Mouse (Mus musculus) midbrain, embryonic 13.5 days (tissue): ENCODE measurements at regions not wholly inside any gene's neighbourhood (a gene's known extent, or its start where the extent isn't known, plus 50 kb on each side); places are given as distances from the start of the nearest gene placed in this dataset.
"Not testable (repeated sequence)": the region's sequence is repeated elsewhere in the genome, so short reads cannot be mapped to it uniquely, and the experiment has no call there.

Experiments
- ATAC-seq: fragments of 200-750 bp; cut with Nextera tagmentation; 2 replicates; pipeline ENCODE4 v1.8.0; 2017; ENCODE audit warnings: mild to moderate bottlenecking, moderate TSS enrichment, moderate library complexity
- H3K27ac ChIP-seq: fragments of 300-500 bp; sonication (generic); 2 replicates; pipeline ENCODE4 v1.5.1; 2015; ENCODE audit warnings: inconsistent platforms, mild to moderate bottlenecking, moderate library complexity
- H3K27me3 ChIP-seq: fragments of 300-500 bp; sonication (generic); 2 replicates; pipeline ENCODE4 v1.6.1; 2015; ENCODE audit warnings: mild to moderate bottlenecking, inconsistent platforms
- H3K36me3 ChIP-seq: fragments of 300-500 bp; sonication (generic); 2 replicates; pipeline ENCODE4 v1.6.1; 2015; ENCODE audit warnings: mild to moderate bottlenecking, inconsistent platforms
- H3K4me1 ChIP-seq: fragments of 300-500 bp; sonication (generic); replicated peaks from 2 replicates; pipeline ENCODE4 v1.6.1; 2015; ENCODE audit warnings: inconsistent platforms
- H3K4me2 ChIP-seq: fragments of 300-500 bp; sonication (generic); replicated peaks from 2 replicates; pipeline ENCODE4 v1.6.1; 2015; ENCODE audit warnings: moderate library complexity, mild to moderate bottlenecking, inconsistent platforms
- H3K4me3 ChIP-seq: fragments of 300-500 bp; sonication (generic); replicated peaks from 2 replicates; pipeline ENCODE4 v1.5.1; 2015; ENCODE audit warnings: mild to moderate bottlenecking, inconsistent platforms
- H3K9ac ChIP-seq: fragments of 300-500 bp; sonication (generic); replicated peaks from 2 replicates; pipeline ENCODE4 v1.6.1; 2015; ENCODE audit warnings: mild to moderate bottlenecking, inconsistent platforms
- H3K9me3 ChIP-seq: fragments of 300-500 bp; sonication (generic); 2 replicates; pipeline ENCODE4 v1.6.1; 2016; ENCODE audit warnings: mild to moderate bottlenecking, inconsistent platforms
- WGBS: fragments of 180-500 bp; shearing (Covaris S2); methylation state at CpG from one replicate; pipeline ENCODE4 v1.1.7; 2015; 5-methylcytosine and 5-hydroxymethylcytosine counted together

- H3K9ac ChIP-seq, H3K27me3 ChIP-seq, H3K4me1 ChIP-seq, ATAC-seq, H3K9me3 ChIP-seq, H3K4me2 ChIP-seq, H3K27ac ChIP-seq, H3K4me3 ChIP-seq, H3K36me3 ChIP-seq: not testable (repeated sequence)
- 98% methylated on average over 16 of the region's 16 CpGs for WGBS
Measured at GRCm38 (mm10) chr1:157622156-157622555, 115.6 kb downstream of the Sec16b start.

- no peak for ATAC-seq
- 74% methylated on average over 3 of the region's 3 CpGs for WGBS
- Histone ChIP-seq H3K27ac (no peak overlapping the region), H3K4me2 (no peak overlapping the region), H3K4me1 (0 out of 2 replicates have a peak, but pooled peaks cover 3% of the 10 kb centered on the region), H3K9me3 (no peaks in the 10 kb centered on the region), H3K36me3 (no peaks in the 10 kb centered on the region), H3K9ac (no peak overlapping the region), H3K27me3 (no peaks in the 10 kb centered on the region), H3K4me3 (no peak overlapping the region)
Measured at GRCm38 (mm10) chr1:157632586-157632985, 126.1 kb downstream of the Sec16b start.

- WGBS = 92% methylated on average over 6 of the region's 6 CpGs
- Histone ChIP-seq H3K27ac (no peak overlapping the region), H3K9me3 (no peaks in the 10 kb centered on the region), H3K4me1 (0 out of 2 replicates have a peak, but pooled peaks cover 3% of the 10 kb centered on the region), H3K4me3 (no peak overlapping the region), H3K36me3 (no peaks in the 10 kb centered on the region), H3K27me3 (no peaks in the 10 kb centered on the region), H3K9ac (no peak overlapping the region), H3K4me2 (no peak overlapping the region)
- no peak for ATAC-seq
Measured at GRCm38 (mm10) chr1:157633470-157633869, 126.9 kb downstream of the Sec16b start.

- H3K4me3 ChIP-seq = no peak overlapping the region
- no peak overlapping the region for H3K9ac ChIP-seq
- H3K4me1 ChIP-seq = 0 out of 2 replicates have a peak, but pooled peaks cover 3% of the 10 kb centered on the region
- 93% methylated on average over 6 of the region's 6 CpGs for WGBS
- no peaks in the 10 kb centered on the region for H3K9me3 ChIP-seq
- H3K27ac ChIP-seq = no peak overlapping the region
- no peak for ATAC-seq
- H3K4me2 ChIP-seq = no peak overlapping the region
- H3K27me3 ChIP-seq = no peaks in the 10 kb centered on the region
- no peaks in the 10 kb centered on the region for H3K36me3 ChIP-seq
Measured at GRCm38 (mm10) chr1:157635776-157636175, 129.2 kb downstream of the Sec16b start.

- no peaks in the 10 kb centered on the region for H3K36me3 ChIP-seq
- H3K4me2 ChIP-seq = no peak overlapping the region
- H3K4me1 ChIP-seq = no peaks in the 10 kb centered on the region
- WGBS = 94% methylated on average over 6 of the region's 6 CpGs
- ATAC-seq = no peak
- no peak overlapping the region for H3K27ac ChIP-seq
- no peaks in the 10 kb centered on the region for H3K9me3 ChIP-seq
- no peak overlapping the region for H3K4me3 ChIP-seq
- no peaks in the 10 kb centered on the region for H3K27me3 ChIP-seq
- H3K9ac ChIP-seq = no peak overlapping the region
Measured at GRCm38 (mm10) chr1:157643524-157643923, 137.0 kb downstream of the Sec16b start.

- ATAC-seq = no peak
- Histone ChIP-seq H3K9me3 (no peaks in the 10 kb centered on the region), H3K27ac (no peak overlapping the region), H3K27me3 (no peaks in the 10 kb centered on the region), H3K4me2 (no peak overlapping the region), H3K4me1 (no peaks in the 10 kb centered on the region), H3K4me3 (no peak overlapping the region), H3K9ac (no peak overlapping the region), H3K36me3 (no peaks in the 10 kb centered on the region)
- WGBS = 82% methylated on average over 8 of the region's 8 CpGs
Measured at GRCm38 (mm10) chr1:157645682-157646421, 139.3 kb downstream of the Sec16b start.

GRCm38 (mm10) chr1:157655446-157655845, 148.9 kb downstream of the Sec16b start:
- no peak overlapping the region for H3K9ac ChIP-seq
- H3K4me1 ChIP-seq = no peaks in the 10 kb centered on the region
- H3K9me3 ChIP-seq = no peaks in the 10 kb centered on the region
- WGBS = 72% methylated on average over 4 of the region's 4 CpGs
- no peak for ATAC-seq
- H3K27me3 ChIP-seq = no peaks in the 10 kb centered on the region
- H3K27ac ChIP-seq = no peak overlapping the region
- H3K4me3 ChIP-seq = no peak overlapping the region
- H3K4me2 ChIP-seq = no peak overlapping the region
- no peaks in the 10 kb centered on the region for H3K36me3 ChIP-seq

GRCm38 (mm10) chr1:157669626-157670025, 163.1 kb downstream of the Sec16b start:
- ATAC-seq = no peak
- Histone ChIP-seq H3K4me2 (no peak overlapping the region), H3K27me3 (no peaks in the 10 kb centered on the region), H3K4me1 (no peaks in the 10 kb centered on the region), H3K9me3 (no peaks in the 10 kb centered on the region), H3K9ac (no peak overlapping the region), H3K27ac (no peak overlapping the region), H3K36me3 (no peaks in the 10 kb centered on the region), H3K4me3 (no peak overlapping the region)
- 93% methylated on average over 6 of the region's 6 CpGs for WGBS

- no peaks in the 10 kb centered on the region for H3K9me3 ChIP-seq
- no peak overlapping the region for H3K27ac ChIP-seq
- no peaks in the 10 kb centered on the region for H3K27me3 ChIP-seq
- no peaks in the 10 kb centered on the region for H3K36me3 ChIP-seq
- no peaks in the 10 kb centered on the region for H3K4me1 ChIP-seq
- H3K9ac ChIP-seq = no peak overlapping the region
- H3K4me2 ChIP-seq = no peak overlapping the region
- 62% methylated on average over 7 of the region's 7 CpGs for WGBS
- no peak overlapping the region for H3K4me3 ChIP-seq
- ATAC-seq = no peak
Measured at GRCm38 (mm10) chr1:157684356-157684755, 177.8 kb downstream of the Sec16b start.

- no peak for ATAC-seq
- no peaks in the 10 kb centered on the region for H3K27me3 ChIP-seq
- H3K9me3 ChIP-seq = no peaks in the 10 kb centered on the region; the same call in 1 of the 2 replicates
- H3K36me3 ChIP-seq = no peaks in the 10 kb centered on the region
- no peaks in the 10 kb centered on the region for H3K4me1 ChIP-seq
- H3K9ac ChIP-seq = no peak overlapping the region
- 86% methylated on average over 2 of the region's 2 CpGs for WGBS
- no peak overlapping the region for H3K4me3 ChIP-seq
- H3K4me2 ChIP-seq = no peak overlapping the region
- H3K27ac ChIP-seq = no peak overlapping the region
Measured at GRCm38 (mm10) chr1:157695198-157695597, 188.7 kb downstream of the Sec16b start.

- Histone ChIP-seq H3K9ac (no peak overlapping the region), H3K9me3 (no peaks in the 10 kb centered on the region), H3K27ac (no peak overlapping the region), H3K4me3 (no peak overlapping the region), H3K27me3 (no peaks in the 10 kb centered on the region), H3K4me2 (no peak overlapping the region), H3K36me3 (no peaks in the 10 kb centered on the region), H3K4me1 (no peaks in the 10 kb centered on the region)
- 65% methylated on average over 6 of the region's 6 CpGs for WGBS
- ATAC-seq = no peak
Measured at GRCm38 (mm10) chr1:157703639-157704038, 197.1 kb downstream of the Sec16b start.

GRCm38 (mm10) chr1:157705364-157705763, 198.8 kb downstream of the Sec16b start:
- no peaks in the 10 kb centered on the region for H3K9me3 ChIP-seq
- H3K4me3 ChIP-seq = no peak overlapping the region
- no peak overlapping the region for H3K4me2 ChIP-seq
- WGBS = 68% methylated on average over 4 of the region's 4 CpGs
- H3K27me3 ChIP-seq = no peaks in the 10 kb centered on the region
- H3K4me1 ChIP-seq = no peaks in the 10 kb centered on the region
- no peaks in the 10 kb centered on the region for H3K36me3 ChIP-seq
- H3K9ac ChIP-seq = no peak overlapping the region
- H3K27ac ChIP-seq = no peak overlapping the region
- ATAC-seq = no peak

- H3K9me3 ChIP-seq = no peaks in the 10 kb centered on the region
- no peaks in the 10 kb centered on the region for H3K27me3 ChIP-seq
- no peaks in the 10 kb centered on the region for H3K4me1 ChIP-seq
- 84% methylated on average over 2 of the region's 2 CpGs for WGBS
- H3K4me2 ChIP-seq = no peak overlapping the region
- H3K4me3 ChIP-seq = no peak overlapping the region
- no peak overlapping the region for H3K9ac ChIP-seq
- no peaks in the 10 kb centered on the region for H3K36me3 ChIP-seq
- H3K27ac ChIP-seq = no peak overlapping the region
- ATAC-seq = no peak
Measured at GRCm38 (mm10) chr1:157707256-157707655, 200.7 kb downstream of the Sec16b start.
